Mouse (Mus musculus): ENCODE data around the gene Hgd. TPM values are rescaled to one million over a fixed set of nuclear protein-coding genes. Genes with fewer than 3 reads are reported as not detected.

Hgd gene
- polyA plus RNA-seq, 1 experiment from 2014 or later: 0.33 TPM

GRCm38 (mm10) chr16:37670666-37671283 lies 90.8 kb downstream of the Hgd start:
- no peak for DNase-seq (ENCODE audit: low spot score)

GRCm38 (mm10) chr16:37675326-37675725 lies 95.4 kb downstream of the Hgd start:
- no peak for DNase-seq (ENCODE audit: low spot score)

GRCm38 (mm10) chr16:37676024-37676676 lies 96.2 kb downstream of the Hgd start:
- DNase-seq (ENCODE audit: low spot score): no peak

GRCm38 (mm10) chr16:37676677-37677072 lies 96.7 kb downstream of the Hgd start:
- DNase-seq (ENCODE audit: low spot score): no peak

- no peak for DNase-seq (ENCODE audit: low spot score)
Observed at GRCm38 (mm10) chr16:37677586-37677985, 97.6 kb downstream of the Hgd start.

DNA sequence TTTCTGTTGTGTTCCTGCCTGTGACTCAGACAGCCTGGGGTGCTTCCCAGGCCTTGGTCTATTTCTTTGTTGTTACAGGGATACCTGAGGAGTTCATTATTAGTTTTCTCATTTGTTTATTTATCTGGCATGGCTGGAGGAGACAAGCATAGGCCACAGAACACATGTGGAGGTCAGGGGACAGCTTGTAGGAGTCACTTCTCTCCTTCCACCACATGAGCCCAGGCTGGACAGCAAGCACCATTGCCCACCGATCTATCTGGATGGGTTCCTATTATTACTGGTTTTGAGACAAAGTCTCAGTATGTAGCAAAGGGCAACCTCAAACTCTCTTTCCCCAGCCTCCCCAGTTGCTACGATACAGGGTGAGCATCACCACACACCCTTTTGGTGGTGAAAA lies 100.3 kb downstream of the Hgd start:
- no peak for DNase-seq (ENCODE audit: low spot score)

- no peak for DNase-seq (ENCODE audit: low spot score)
Observed at GRCm38 (mm10) chr16:37680831-37681230, 100.9 kb downstream of the Hgd start.

Other genes starting within 250 kb of the Hgd start
- gene Stxbp5l, start 195.2 kb upstream of the Hgd start, polyA plus RNA-seq (2015; fragmentation: Nextera tagmentation; extraction: Ambion mirVana): 0.07 and 0.09 TPM in 2 replicates
- gene Gtf2e1, start 40.4 kb upstream of the Hgd start, polyA plus RNA-seq (2015; fragmentation: Nextera tagmentation; extraction: Ambion mirVana): 20.5 and 21.6 TPM in 2 replicates
- 17.0 and 17.1 TPM in 2 replicates for gene Rabl3, start 40.3 kb upstream of the Hgd start, polyA plus RNA-seq (2015; fragmentation: Nextera tagmentation; extraction: Ambion mirVana)
- gene Ndufb4, start 74.3 kb downstream of the Hgd start, polyA plus RNA-seq (2015; fragmentation: Nextera tagmentation; extraction: Ambion mirVana): 93.4 and 93.7 TPM in 2 replicates
- 59.9 and 70.6 TPM in 2 replicates for gene Fstl1, start 196.7 kb downstream of the Hgd start, polyA plus RNA-seq (2015; fragmentation: Nextera tagmentation; extraction: Ambion mirVana)